9 mouse cellular contexts compared by ENCODE assay signal in genomic region chr10:58359123-58359522, GRCm38 (mm10). TPM values are rescaled to one million over a fixed set of nuclear protein-coding genes. Genes with fewer than 3 reads are reported as not detected.
A peak's percentile ranks its signal among the peaks of the same experiment; 100 is the strongest.
DNase-seq lines count a peak whose midpoint lies in the region; ATAC-seq and TF ChIP-seq lines count a peak whose summit lies in the region.
"Had no signal": no experiment of that assay in that cellular context is flagged by ENCODE, and none has a peak within 500 bp of the region (broad histone marks: within the 10 kb centered on the region; RNA-seq: fewer than 3 reads in every experiment).

No protein-coding gene starts in this region.

- no peaks in the 10 kb centered on the region for H3K27me3 ChIP-seq in liver, adult 2 months (ENCODE audit: control insufficient read depth, insufficient read depth, low read length)
- no peaks in the 10 kb centered on the region for H3K27me3 ChIP-seq in liver, embryonic 11.5 days (replicated peaks; ENCODE audit: control insufficient read depth, insufficient read depth, low read length)

- peaks cover 3% of the 10 kb centered on the region; the same call in 1 of the 2 replicates for H3K4me1 ChIP-seq in liver, adult 2 months (ENCODE audit: control insufficient read depth, insufficient read depth, low read length)
- peaks cover 21% of the 10 kb centered on the region for H3K4me1 ChIP-seq in liver, embryonic 11.5 days (replicated peaks; ENCODE audit: control insufficient read depth, insufficient read depth, low read length)

- H3K36me3 ChIP-seq in liver, adult 2 months (ENCODE audit: control insufficient read depth, insufficient read depth, low read length): no peaks in the 10 kb centered on the region
- H3K36me3 ChIP-seq in liver, embryonic 11.5 days (ENCODE audit: control insufficient read depth, insufficient read depth, low read length): no peaks in the 10 kb centered on the region

- peak; percentile 48 for DNase-seq in embryo, embryonic 10 days (ENCODE audit: low spot score)
- no peak for DNase-seq in embryo, embryonic 9.5 days (ENCODE audit: extremely low spot score)
- peak; percentile 55 for DNase-seq in liver, adult 2 months (ENCODE audit: extremely low read depth, low read depth, low spot score)
- DNase-seq in liver, embryonic 11.5 days (ENCODE audit: low spot score): no peak
- DNase-seq in kidney, postnatal 36 days: peak; percentile 46 to 69
- DNase-seq in thymus, postnatal 25 days: peak; percentile 45
- no peak for DNase-seq in layer of hippocampus, postnatal 36 days

- no peak for TF ChIP-seq POLR2A in liver, adult 2 months (IDR thresholded peaks at IDR 0.05; ENCODE audit: extremely low read depth, insufficient read depth, low read length)

- no peaks in the 10 kb centered on the region for H3K9me3 ChIP-seq in liver, embryonic 11.5 days (ENCODE audit: control insufficient read depth, low read length)

- no peak for TF ChIP-seq CTCF in liver, adult 2 months (IDR thresholded peaks at IDR 0.05; ENCODE audit: low read depth, low read length)

- H3K4me2 ChIP-seq in liver, embryonic 11.5 days: no peak overlapping the region

- 70% methylated on average over 2 of the region's 2 CpGs for WGBS in liver, adult 2 months
- 71% methylated on average over 2 of the region's 2 CpGs for WGBS in liver, embryonic 11.5 days

- peaks cover 3% of the 10 kb centered on the region; the same call in 1 of the 2 replicates for H3K79me2 ChIP-seq in liver, adult 2 months (ENCODE audit: control insufficient read depth, insufficient read depth, low read length)

- H3K27ac ChIP-seq in liver, adult 2 months (replicated peaks; ENCODE audit: insufficient read depth, low read depth, low read length): no peak overlapping the region
- no peak overlapping the region for H3K27ac ChIP-seq in liver, embryonic 11.5 days (ENCODE audit: low read depth, low read length)
- H3K27ac ChIP-seq: macrophage had no signal

- no peak overlapping the region for H3K4me3 ChIP-seq in liver, adult 2 months (ENCODE audit: insufficient read depth, low read depth, low read length)
- no peak overlapping the region for H3K4me3 ChIP-seq in liver, embryonic 11.5 days (ENCODE audit: low read depth, low read length)

- no peak overlapping the region for H3K9ac ChIP-seq in liver, adult 2 months (ENCODE audit: low read depth, low read length)
- no peak overlapping the region for H3K9ac ChIP-seq in liver, embryonic 11.5 days (ENCODE audit: low read depth, low read length)

- no peak for ATAC-seq in liver, embryonic 11.5 days (replicated peaks; ENCODE audit: low FRiP score)
- ATAC-seq in activated CD4-positive, CD25-positive, alpha-beta regulatory T cell, adult 4 months: peak; percentile 74

RNA-seq across cellular contexts. Expression of gene Lims1, which starts 35.9 kb away (rescaled TPM):
- 18.2 and 19.7 TPM in 2 replicates for total RNA-seq in liver, adult 2 months (2014; rRNA removed)
- polyA plus RNA-seq in liver, adult 2 months (2012; rRNA removed): 2.7 and 5.5 TPM in 2 replicates
- 110 and 131 TPM in 2 replicates for polyA plus RNA-seq in liver, embryonic 11.5 days (2014; fragmentation: Nextera tagmentation; extraction: Ambion mirVana)
- polyA plus RNA-seq in activated CD4-positive, CD25-positive, alpha-beta regulatory T cell, adult 4 months (2017; shearing (Covaris generic)): 10 to 100 TPM; 81.3 to 93.4 TPM
- total RNA-seq in layer of hippocampus, postnatal 36 days (2021): 10 to 100 TPM; 23.3 to 24.4 TPM

Comparison
In these comparisons a context has a peak if more than half of its experiments do, and no peak if none do; other contexts are left out.
1. DNase-seq: peak in embryo, embryonic 10 days (single experiment), liver, adult 2 months (single experiment), kidney, postnatal 36 days (2 of 2) and thymus, postnatal 25 days (single experiment); none in embryo, embryonic 9.5 days (single experiment), liver, embryonic 11.5 days (single experiment) and layer of hippocampus, postnatal 36 days (0 of 2).
2. RNA of gene Lims1, which starts 35.9 kb away (polyA plus RNA-seq): 110 to 131 TPM in liver, embryonic 11.5 days and 81.3 to 93.4 TPM in activated CD4-positive, CD25-positive, alpha-beta regulatory T cell, adult 4 months; 2.7 to 5.5 TPM in liver, adult 2 months; every median in the first group is over 10 times any median in the second.